In the genomic region with DNA sequence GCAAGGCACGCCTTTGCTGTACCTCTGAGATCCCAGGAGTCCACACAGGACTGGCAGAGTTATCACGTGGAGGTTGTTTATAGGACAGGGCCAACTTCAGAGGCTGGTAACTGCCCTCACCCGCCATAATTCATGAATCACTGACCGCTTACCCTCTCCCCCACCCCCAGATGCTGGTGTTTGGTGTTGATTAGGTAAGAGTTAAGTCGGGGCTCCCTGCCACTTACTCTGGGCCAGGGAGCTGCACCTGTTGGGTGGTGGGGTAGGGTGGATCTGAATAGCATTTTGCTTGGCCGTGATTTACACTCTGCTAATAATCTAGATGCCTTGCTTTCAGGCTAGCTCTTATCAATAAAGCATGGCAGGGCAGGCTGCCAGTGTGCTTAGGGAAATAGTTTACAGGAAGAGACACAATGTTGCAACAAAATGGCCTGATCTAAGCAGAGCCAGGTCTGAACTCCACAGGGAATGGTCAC, we compare ENCODE assay signal across 10 mouse cellular contexts. TPM values are rescaled to one million over a fixed set of nuclear protein-coding genes. Genes with fewer than 3 reads are reported as not detected.
A peak's percentile ranks its signal among the peaks of the same experiment; 100 is the strongest.
DNase-seq lines count a peak whose midpoint lies in the region; ATAC-seq and TF ChIP-seq lines count a peak whose summit lies in the region.
"Had no signal": no experiment of that assay in that cellular context is flagged by ENCODE, and none has a peak within 500 bp of the region (broad histone marks: within the 10 kb centered on the region; RNA-seq: fewer than 3 reads in every experiment).

No protein-coding gene starts in this region.

- ATAC-seq in intestine, postnatal 0 days = peak; percentile 86
- no peak for ATAC-seq in granulocyte monocyte progenitor cell, adult 5-6 weeks (replicated peaks; ENCODE audit: poor library complexity, severe bottlenecking)

- no peaks in the 10 kb centered on the region for H3K36me3 ChIP-seq in intestine, postnatal 0 days (ENCODE audit: control insufficient read depth, insufficient read depth)
- H3K36me3 ChIP-seq: limb, embryonic 15.5 days had no signal

- H3K9me3 ChIP-seq in intestine, postnatal 0 days (ENCODE audit: control insufficient read depth) = peaks cover 3% of the 10 kb centered on the region; the same call in 1 of the 2 replicates
- H3K9me3 ChIP-seq: hindbrain, embryonic 10.5 days; limb, embryonic 15.5 days had no signal

- peak; percentile 30 for DNase-seq in kidney, adult 11 months
- no peak for DNase-seq in kidney, postnatal 14 days
- peak; percentile 71 for DNase-seq in NIH3T3 (ENCODE audit: low read depth)
- DNase-seq in gastrocnemius, adult 8-10 months (ENCODE audit: low spot score in 2 of 2) = peak; percentile 7 to 27
- no peak for DNase-seq in spleen, postnatal 10 days (ENCODE audit: low spot score in 2 of 2)
- DNase-seq in layer of hippocampus, adult 2 months (ENCODE audit: low spot score in 2 of 2) = no peak

- TF ChIP-seq CTCF in intestine, postnatal 0 days (IDR thresholded peaks at IDR 0.05; ENCODE audit: low read depth) = no peak
- TF ChIP-seq CTCF in layer of hippocampus, adult 2 months (conservative IDR thresholded peaks at IDR 0.05) = no peak

- WGBS in intestine, postnatal 0 days = 27% methylated on average over 6 of the region's 6 CpGs

- H3K27ac ChIP-seq in intestine, postnatal 0 days (ENCODE audit: low read depth, low read length) = peak overlapping the region; percentile 77
- no peak overlapping the region; the same call in 1 of the 2 replicates for H3K27ac ChIP-seq in layer of hippocampus, adult 2 months
- H3K27ac ChIP-seq: limb, embryonic 15.5 days had no signal

- no peaks in the 10 kb centered on the region for H3K27me3 ChIP-seq in intestine, postnatal 0 days (replicated peaks; ENCODE audit: control insufficient read depth, insufficient read depth, low read length)
- H3K27me3 ChIP-seq: limb, embryonic 15.5 days had no signal

- no peak overlapping the region for H3K4me3 ChIP-seq in intestine, postnatal 0 days (ENCODE audit: low read depth, low read length)
- H3K4me3 ChIP-seq in layer of hippocampus, adult 2 months = no peak overlapping the region
- H3K4me3 ChIP-seq: hindbrain, embryonic 10.5 days; limb, embryonic 15.5 days had no signal

- peak overlapping the region; percentile 32 for H3K4me2 ChIP-seq in intestine, postnatal 0 days (replicated peaks; ENCODE audit: low read depth)
- H3K4me2 ChIP-seq: limb, embryonic 15.5 days had no signal

- peaks cover 7% of the 10 kb centered on the region; the same call in 1 of the 2 replicates for H3K4me1 ChIP-seq in intestine, postnatal 0 days (replicated peaks; ENCODE audit: control insufficient read depth, insufficient read depth, low read length)

- no peak overlapping the region for H3K9ac ChIP-seq in intestine, postnatal 0 days (ENCODE audit: low read depth, low read length)
- H3K9ac ChIP-seq: limb, embryonic 15.5 days had no signal

RNA-seq across cellular contexts. Expression of gene Ptprg, which starts 25.2 kb away (rescaled TPM):
- 10 to 100 TPM; 13.3 to 22.4 (median 19.1) TPM for total RNA-seq in gastrocnemius, adult 8-10 months (2022)
- polyA plus RNA-seq in intestine, postnatal 0 days (2015; fragmentation: Nextera tagmentation; extraction: Ambion mirVana) = 3.7 and 6.9 TPM in 2 replicates
- 100 to 1,000 TPM; 106 to 112 TPM for total RNA-seq in layer of hippocampus, adult 2 months (2021)
- total RNA-seq in granulocyte monocyte progenitor cell, adult 5-6 weeks (2014; fragmentation: Nextera tagmentation) = not detected in 2 replicates
- total RNA-seq in granulocyte monocyte progenitor cell, adult 5-6 weeks (2017) = not detected in 2 replicates

Comparison
In these comparisons a context has a peak if more than half of its experiments do, and no peak if none do; other contexts are left out.
1. DNase-seq: peak in kidney, adult 11 months (single experiment), NIH3T3 (single experiment) and gastrocnemius, adult 8-10 months (2 of 2); none in kidney, postnatal 14 days (single experiment), spleen, postnatal 10 days (0 of 2) and layer of hippocampus, adult 2 months (0 of 2).
2. RNA of gene Ptprg, which starts 25.2 kb away (total RNA-seq): 106 to 112 TPM in layer of hippocampus, adult 2 months and 13.3 to 22.4 TPM in gastrocnemius, adult 8-10 months; not detected in granulocyte monocyte progenitor cell, adult 5-6 weeks; every median in the first group is over 10 times any median in the second.